Mouse (Mus musculus): ENCODE measurements at regions not wholly inside any gene's neighbourhood (a gene's known extent, or its start where the extent isn't known, plus 50 kb on each side); places are given as distances from the start of the nearest gene placed in this dataset.
A peak's percentile ranks its signal among the peaks of the same experiment; 100 is the strongest.
"Not testable (repeated sequence)": the region's sequence is repeated elsewhere in the genome, so short reads cannot be mapped to it uniquely, and the experiment has no call there.

GRCm38 (mm10) chrX:122935358-122935757 lies 94.1 kb downstream of the Gm17521 start:
- no peak for DNase-seq (ENCODE audit: low read depth, low spot score)

GRCm38 (mm10) chrX:122892682-122893081 lies 136.8 kb downstream of the Gm17521 start:
- DNase-seq (ENCODE audit: low read depth, low spot score), result no peak

- DNase-seq (ENCODE audit: low read depth, low spot score), result no peak
These were observed 175.0 kb downstream of the Gm17521 start for GRCm38 (mm10) chrX:122854453-122854852.

DNA sequence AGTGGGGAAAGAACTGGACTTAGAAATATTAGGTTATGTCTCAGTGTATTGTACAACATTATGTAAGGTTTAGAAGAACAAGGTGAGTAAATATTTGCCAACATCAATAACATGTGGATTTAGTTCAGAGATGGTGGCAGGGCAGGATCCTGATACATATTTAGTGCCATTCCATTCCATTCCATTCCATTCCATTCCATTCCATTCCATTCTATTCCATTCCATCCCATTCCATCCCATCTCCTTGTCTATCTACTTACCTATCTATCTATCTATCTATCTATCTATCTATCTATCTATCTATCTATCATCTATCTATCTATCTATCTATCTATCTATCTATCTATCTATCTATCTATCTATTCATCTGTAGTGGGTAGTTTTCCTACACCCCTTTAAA lies 198.2 kb downstream of the Gm17521 start:
- DNase-seq (ENCODE audit: low read depth, low spot score), result not testable (repeated sequence)

DNA sequence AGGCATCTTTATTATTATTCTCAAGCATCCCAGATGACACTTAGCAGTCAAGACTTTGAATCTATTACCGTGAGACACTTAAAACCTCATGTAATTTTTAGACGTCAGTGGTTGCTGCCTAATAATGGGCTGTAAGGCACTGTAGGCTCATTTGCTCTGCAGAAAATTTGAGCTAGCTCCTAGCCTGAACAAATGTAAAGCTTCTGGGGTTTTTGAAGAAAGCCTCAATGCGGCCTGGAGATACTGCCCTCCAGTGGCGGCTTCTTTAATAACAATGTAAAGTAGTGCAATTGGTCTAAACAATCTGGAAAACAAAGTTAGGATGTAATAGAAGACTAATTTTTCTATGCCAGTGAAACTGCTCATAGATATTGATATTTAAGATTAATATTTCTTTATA lies 203.4 kb downstream of the Gm17521 start:
- peak; percentile 6 for DNase-seq (ENCODE audit: low read depth, low spot score)

Measured in retina, adult 2 months (tissue).